Mouse (Mus musculus): ENCODE data around the gene Ubac2. TPM values are rescaled to one million over a fixed set of nuclear protein-coding genes. Genes with fewer than 3 reads are reported as not detected.
"Not testable (repeated sequence)": the region's sequence is repeated elsewhere in the genome, so short reads cannot be mapped to it uniquely, and the experiment has no call there.

The Ubac2 gene
- total and polyA plus RNA-seq, 2 experiments from 2014 or later, result 43.6 to 51.7 TPM

GRCm38 (mm10) chr14:121873172-121873571, 5.2 kb upstream of the Ubac2 start:
- no peaks in the 10 kb centered on the region for H3K27me3 ChIP-seq (ENCODE audit: insufficient read depth, low read length)
- H3K9me3 ChIP-seq (ENCODE audit: low read length), result no peaks in the 10 kb centered on the region
- WGBS, result 75% methylated on average over 2 of the region's 2 CpGs
- H3K4me2 ChIP-seq (ENCODE audit: low read depth, low read length, poor library complexity, severe bottlenecking), result no peak overlapping the region
- DNase-seq (ENCODE audit: low spot score), result no peak
- H3K27ac ChIP-seq (ENCODE audit: low read depth, low read length), result no peak overlapping the region
- no peak overlapping the region for H3K4me3 ChIP-seq (ENCODE audit: low read depth, low read length)
- H3K9ac ChIP-seq (replicated peaks; ENCODE audit: low read length, poor library complexity, severe bottlenecking), result no peak overlapping the region
- no peaks in the 10 kb centered on the region for H3K4me1 ChIP-seq (ENCODE audit: insufficient read depth, low read length)
- no peak for TF ChIP-seq CTCF (IDR thresholded peaks at IDR 0.05)
- no peaks in the 10 kb centered on the region for H3K36me3 ChIP-seq (ENCODE audit: insufficient read depth, low read length)
- ATAC-seq (ENCODE audit: low FRiP score), result no peak

- Histone ChIP-seq H3K9ac (replicated peaks; ENCODE audit: low read length, poor library complexity, severe bottlenecking) (no peak overlapping the region), H3K9me3 (ENCODE audit: low read length) (no peaks in the 10 kb centered on the region), H3K4me1 (ENCODE audit: insufficient read depth, low read length) (no peaks in the 10 kb centered on the region), H3K4me2 (ENCODE audit: low read depth, low read length, poor library complexity, severe bottlenecking) (no peak overlapping the region), H3K27ac (ENCODE audit: low read depth, low read length) (no peak overlapping the region), H3K4me3 (ENCODE audit: low read depth, low read length) (no peak overlapping the region), H3K36me3 (ENCODE audit: insufficient read depth, low read length) (no peaks in the 10 kb centered on the region), H3K27me3 (ENCODE audit: insufficient read depth, low read length) (no peaks in the 10 kb centered on the region)
- DNase-seq (ENCODE audit: low spot score) (no peak), ATAC-seq (ENCODE audit: low FRiP score) (no peak)
- 88% methylated on average over 4 of the region's 4 CpGs for WGBS
- TF ChIP-seq CTCF (IDR thresholded peaks at IDR 0.05), result no peak
Observed at GRCm38 (mm10) chr14:121873646-121874045, 4.8 kb upstream of the Ubac2 start.

DNA sequence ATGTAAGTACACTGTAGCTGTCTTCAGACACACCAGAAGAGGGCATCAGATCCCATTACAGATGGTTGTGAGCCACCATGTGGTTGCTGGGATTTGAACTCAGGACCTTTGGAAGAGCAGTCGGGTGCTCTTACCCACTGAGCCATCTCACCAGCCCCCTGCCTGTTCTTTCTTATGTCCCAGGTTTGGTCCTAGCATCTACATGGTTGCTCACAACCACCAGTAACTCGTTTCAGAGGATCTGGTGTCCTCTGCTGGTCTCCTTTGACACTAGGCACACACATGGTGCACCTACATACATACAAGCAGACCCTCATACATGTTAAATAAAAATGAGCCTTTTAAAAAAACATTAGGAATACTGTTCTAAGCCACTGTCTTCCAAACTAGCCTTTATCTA, 2.2 kb upstream of the Ubac2 start:
- not testable (repeated sequence) for H3K9ac ChIP-seq (replicated peaks; ENCODE audit: low read length, poor library complexity, severe bottlenecking); H3K27me3 ChIP-seq (ENCODE audit: insufficient read depth, low read length); H3K4me3 ChIP-seq (ENCODE audit: low read depth, low read length); DNase-seq (ENCODE audit: low spot score); ATAC-seq (ENCODE audit: low FRiP score); H3K36me3 ChIP-seq (ENCODE audit: insufficient read depth, low read length); H3K9me3 ChIP-seq (ENCODE audit: low read length); H3K4me2 ChIP-seq (ENCODE audit: low read depth, low read length, poor library complexity, severe bottlenecking); H3K27ac ChIP-seq (ENCODE audit: low read depth, low read length); H3K4me1 ChIP-seq (ENCODE audit: insufficient read depth, low read length)
- 70% methylated on average over 2 of the region's 2 CpGs for WGBS

DNA sequence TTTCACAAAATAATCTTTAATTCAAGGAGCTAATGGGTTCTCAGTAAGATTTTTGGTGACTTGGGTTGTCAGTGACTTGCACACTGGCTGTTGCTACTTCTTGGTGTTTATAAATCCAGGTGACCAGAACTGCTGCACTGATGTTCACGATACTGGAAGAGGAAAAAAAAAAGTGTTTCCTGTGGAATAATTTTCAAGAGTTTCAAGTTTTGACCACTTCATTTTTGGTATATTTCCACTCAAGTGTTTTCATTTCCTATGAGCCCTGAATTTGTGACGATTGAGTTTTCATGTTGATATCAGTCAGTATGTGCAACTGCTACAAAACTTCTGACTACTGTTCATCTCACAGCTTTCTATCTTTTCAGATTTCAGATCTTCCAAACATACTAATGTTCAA, 1.6 kb upstream of the Ubac2 start:
- ATAC-seq (ENCODE audit: low FRiP score), result no peak
- DNase-seq (ENCODE audit: low spot score), result no peak
- H3K27me3 ChIP-seq (ENCODE audit: insufficient read depth, low read length), result no peaks in the 10 kb centered on the region
- TF ChIP-seq CTCF (IDR thresholded peaks at IDR 0.05), result no peak
- H3K27ac ChIP-seq (ENCODE audit: low read depth, low read length), result no peak overlapping the region
- H3K9me3 ChIP-seq (ENCODE audit: low read length), result no peaks in the 10 kb centered on the region
- H3K9ac ChIP-seq (replicated peaks; ENCODE audit: low read length, poor library complexity, severe bottlenecking), result no peak overlapping the region
- H3K36me3 ChIP-seq (ENCODE audit: insufficient read depth, low read length), result no peaks in the 10 kb centered on the region
- no peaks in the 10 kb centered on the region; the same call in 1 of the 2 replicates for H3K4me1 ChIP-seq (ENCODE audit: insufficient read depth, low read length)
- H3K4me2 ChIP-seq (ENCODE audit: low read depth, low read length, poor library complexity, severe bottlenecking), result no peak overlapping the region
- 87% methylated on average over 2 of the region's 2 CpGs for WGBS
- H3K4me3 ChIP-seq (ENCODE audit: low read depth, low read length), result no peak overlapping the region

GRCm38 (mm10) chr14:121877640-121878039, 780 bp upstream of the Ubac2 start:
- H3K9me3 ChIP-seq (ENCODE audit: low read length), result no peaks in the 10 kb centered on the region

GRCm38 (mm10) chr14:121878859-121879206, 413 bp downstream of the Ubac2 start:
- DNase-seq (ENCODE audit: low spot score) (no peak), ATAC-seq (ENCODE audit: low FRiP score) (no peak)
- H3K4me2 ChIP-seq (ENCODE audit: low read depth, low read length, poor library complexity, severe bottlenecking), result peak overlapping the region; percentile 93
- peak overlapping the region; percentile 74 for H3K4me3 ChIP-seq (ENCODE audit: low read depth, low read length)
- no peaks in the 10 kb centered on the region for H3K9me3 ChIP-seq (ENCODE audit: low read length)
- H3K27me3 ChIP-seq (ENCODE audit: insufficient read depth, low read length), result no peaks in the 10 kb centered on the region
- H3K9ac ChIP-seq (replicated peaks; ENCODE audit: low read length, poor library complexity, severe bottlenecking), result peak overlapping the region; percentile 84
- H3K36me3 ChIP-seq (ENCODE audit: insufficient read depth, low read length), result no peaks in the 10 kb centered on the region
- H3K4me1 ChIP-seq (ENCODE audit: insufficient read depth, low read length), result no peaks in the 10 kb centered on the region; the same call in 1 of the 2 replicates
- no peak for TF ChIP-seq CTCF (IDR thresholded peaks at IDR 0.05)
- WGBS, result 0% methylated on average over 26 of the region's 27 CpGs
- H3K27ac ChIP-seq (ENCODE audit: low read depth, low read length), result peak overlapping the region; percentile 60

More at GRCm38 (mm10) chr14:121877640-121878039, 780 bp upstream of the Ubac2 start:
- no peak for TF ChIP-seq CTCF (IDR thresholded peaks at IDR 0.05)
- no peak for DNase-seq (ENCODE audit: low spot score)
- Histone ChIP-seq H3K27me3 (ENCODE audit: insufficient read depth, low read length) (no peaks in the 10 kb centered on the region), H3K36me3 (ENCODE audit: insufficient read depth, low read length) (no peaks in the 10 kb centered on the region), H3K9ac (replicated peaks; ENCODE audit: low read length, poor library complexity, severe bottlenecking) (no peak overlapping the region), H3K4me3 (ENCODE audit: low read depth, low read length) (peak overlapping the region; percentile 74), H3K27ac (ENCODE audit: low read depth, low read length) (no peak overlapping the region; the same call in 1 of the 2 replicates), H3K4me2 (ENCODE audit: low read depth, low read length, poor library complexity, severe bottlenecking) (peak overlapping the region; percentile 93), H3K4me1 (ENCODE audit: insufficient read depth, low read length) (no peaks in the 10 kb centered on the region; the same call in 1 of the 2 replicates)
- 39% methylated on average over 8 of the region's 8 CpGs for WGBS
- no peak for ATAC-seq (ENCODE audit: low FRiP score)
